Mouse (Mus musculus) left cerebral cortex, postnatal 25 days (tissue): Measurements from ENCODE around the gene Gpr68. TPM values are rescaled to one million over a fixed set of nuclear protein-coding genes. Genes with fewer than 3 reads are reported as not detected.

Experiments used
- DNase-seq, 2 experiments: peaks; one replicate each; pipeline ENCODE4 v3.0.0; 2022; ENCODE audit warnings: low spot score in 2 of 2, mixed read lengths in 1 of 2
- intact Hi-C: fragments of 180-260 bp; cut with DNase I; formaldehyde crosslinking; loops from one replicate; pipeline ENCODE4 v1.15.1; 2025
- total RNA-seq, 2 experiments: library from RNA; stranded (reverse); gene quantifications; 2 replicates each; pipeline ENCODE4 v1.2.3; 2021

The Gpr68 gene
- total RNA-seq, 2 experiments from 2014 or later = 8.3 to 11.6 TPM

DNA sequence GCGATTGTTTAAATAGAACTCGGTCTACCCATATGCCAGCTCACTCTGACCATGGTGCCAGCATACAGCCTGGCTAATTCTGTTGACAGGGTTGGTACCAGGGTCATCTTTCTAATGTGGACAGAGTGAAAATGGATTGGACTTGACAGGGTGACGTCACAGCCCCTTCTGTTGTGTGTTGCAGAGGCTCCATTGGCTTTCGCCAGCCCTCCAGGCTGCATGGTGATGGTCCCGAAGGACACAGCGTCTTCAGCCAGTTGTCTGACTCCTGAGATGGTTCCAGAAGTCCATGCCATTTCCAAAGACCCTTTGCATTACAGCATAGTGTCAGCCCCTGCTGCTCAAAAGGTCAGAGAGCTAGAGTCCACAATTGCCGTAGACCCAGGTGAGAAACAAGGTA, 63.5 kb downstream of the Gpr68 start:
- DNase-seq = no peak
- intact Hi-C loops = loop anchor here (5.0 kb wide), 1 partner anchor 677 kb away; no protein-coding TSS in a partner anchor

DNA sequence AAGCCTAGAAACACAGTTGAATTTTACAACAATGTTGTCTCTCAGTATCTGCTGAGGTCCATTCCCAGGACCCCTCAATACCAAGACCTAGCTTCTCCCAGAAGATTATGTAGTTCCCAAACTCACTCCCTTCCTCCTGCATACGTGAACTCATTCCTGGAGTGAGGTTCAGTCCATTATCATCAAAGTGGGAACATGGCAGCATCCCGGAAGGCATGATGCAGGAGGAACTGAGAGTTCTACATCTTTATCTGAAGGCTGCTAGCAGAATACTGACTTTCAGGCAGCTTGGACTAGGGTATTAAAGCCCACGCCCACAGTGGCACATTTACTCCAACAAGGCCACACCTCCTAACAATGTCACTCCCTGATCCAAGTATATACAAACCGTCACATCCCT, 64.8 kb downstream of the Gpr68 start:
- DNase-seq = no peak
- intact Hi-C loops = loop anchor here (5.0 kb wide), 1 partner anchor 676 kb away; no protein-coding TSS in a partner anchor

GRCm38 (mm10) chr12:100841211-100841792, 66.7 kb downstream of the Gpr68 start:
- peak; percentile 81 to 82 for DNase-seq
- intact Hi-C loops = loop anchor here (1.0 to 5.0 kb wide), 5 partner anchors 117 to 674 kb away; no protein-coding TSS in a partner anchor

DNA sequence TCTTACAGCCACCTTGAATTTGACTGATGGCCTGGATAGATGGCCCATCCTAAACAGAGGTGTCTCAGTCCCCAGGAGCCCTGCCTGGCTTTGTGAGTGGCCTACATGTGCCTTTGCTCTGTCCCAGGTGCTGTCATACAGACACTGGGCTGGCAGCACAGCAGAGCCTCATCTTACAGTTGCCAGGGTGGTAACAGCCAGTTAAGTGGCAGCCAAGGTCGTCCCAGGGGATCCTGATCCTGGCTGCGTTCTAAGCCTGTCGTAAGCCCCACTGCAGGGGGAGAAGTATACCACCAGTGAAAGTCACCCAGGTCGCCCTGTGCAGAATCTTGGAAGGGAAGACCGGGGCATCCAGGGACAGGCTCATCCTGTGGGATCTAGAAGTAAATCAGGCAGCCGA, 68.1 kb downstream of the Gpr68 start:
- intact Hi-C loops = loop anchor here (2.0 to 5.0 kb wide), 4 partner anchors 63 to 673 kb away; partner anchors contain the start of gene Dglucy

GRCm38 (mm10) chr12:100839079-100839600, 68.9 kb downstream of the Gpr68 start:
- no peak for DNase-seq
- intact Hi-C loops = loop anchor here (5.0 kb wide), 1 partner anchor 62 kb away; the partner anchor contains the start of gene Dglucy

More for the DNA sequence above, 68.1 kb downstream of the Gpr68 start:
- no peak for DNase-seq

DNA sequence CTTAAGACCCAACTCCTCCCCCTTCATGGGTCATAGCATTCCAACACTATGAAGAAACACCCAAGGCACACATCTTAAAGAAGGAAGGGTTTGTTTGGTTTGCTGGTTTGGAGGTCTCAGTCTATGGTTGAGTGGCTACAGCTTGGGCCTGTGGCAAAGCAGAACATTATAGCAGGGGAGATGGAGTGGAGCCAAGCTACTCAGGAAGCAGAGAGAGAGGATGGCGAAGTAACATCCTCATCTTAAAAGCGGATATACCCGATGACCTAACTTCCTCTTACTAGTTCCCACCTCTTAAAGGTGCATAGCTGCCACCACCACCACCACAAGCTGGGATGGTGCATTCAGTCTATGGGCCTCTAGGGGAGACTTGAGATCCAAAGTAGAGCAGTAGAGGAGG, 70.8 kb downstream of the Gpr68 start:
- intact Hi-C loops = loop anchor here (5.0 kb wide), 1 partner anchor 60 kb away; the partner anchor contains the start of gene Dglucy
- DNase-seq = peak in 1 of 2 experiments; percentile 1

DNA sequence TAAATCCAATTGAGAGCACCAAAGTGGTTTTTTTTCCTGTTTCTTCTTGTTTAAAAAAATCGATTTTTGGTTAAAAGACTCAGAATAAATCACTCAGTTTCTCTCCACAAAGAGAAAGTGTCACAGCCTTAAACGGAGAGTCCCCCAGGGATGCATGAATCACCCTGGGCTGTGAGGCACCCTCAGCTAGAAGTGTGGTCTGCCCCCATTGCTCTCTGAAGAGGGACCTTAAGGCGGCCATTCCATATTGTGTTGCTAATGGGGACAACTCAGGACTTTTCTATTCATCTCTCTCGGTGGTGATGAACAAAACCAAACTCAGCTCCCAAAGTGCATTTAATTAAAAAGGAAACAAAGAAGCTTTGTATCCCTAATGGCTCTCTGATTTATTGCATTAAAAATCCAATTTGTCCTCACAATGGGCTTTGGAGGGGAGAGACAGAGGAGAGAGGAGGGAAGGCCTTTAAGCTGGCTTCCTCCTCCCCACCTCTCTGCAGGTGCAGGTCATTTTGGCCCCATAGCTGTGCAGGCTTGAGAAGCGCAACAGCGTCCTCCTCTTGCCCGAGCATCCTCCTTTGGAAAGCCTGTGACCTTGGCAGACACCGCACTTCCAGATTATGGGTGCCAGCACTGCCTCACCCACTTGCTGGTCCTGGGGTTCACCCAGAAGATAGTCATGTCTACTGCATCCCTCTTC, 76.2 kb downstream of the Gpr68 start:
- no peak for DNase-seq
- intact Hi-C loops = no loop called here

GRCm38 (mm10) chr12:100831021-100831420, 77.0 kb downstream of the Gpr68 start:
- DNase-seq = peak in 1 of 2 experiments; percentile 0
- intact Hi-C loops = no loop called here

Other genes starting within 250 kb of the Gpr68 start
- 10 to 100 TPM; 17.1 to 23.2 TPM for gene Rps6ka5, start 181.2 kb downstream of the Gpr68 start, total RNA-seq
- 10 to 100 TPM in 1 of 2 experiments, 1 to 10 TPM in 1; 9.6 to 10.3 TPM for gene Dglucy, start 129.1 kb downstream of the Gpr68 start, total RNA-seq
- 10 to 100 TPM; 21.9 to 25.5 TPM for gene Ccdc88c, start 120.9 kb upstream of the Gpr68 start, total RNA-seq
- 10 to 100 TPM; 39.1 to 43.4 TPM for gene Ppp4r3a, start 175.5 kb upstream of the Gpr68 start, total RNA-seq